Mouse (Mus musculus) forebrain, embryonic 13.5 days (tissue): ENCODE data around the gene Ddi2. TPM values are rescaled to one million over a fixed set of nuclear protein-coding genes. Genes with fewer than 3 reads are reported as not detected.

Experiments
- ATAC-seq: fragments of 200-750 bp; cut with Nextera tagmentation; 2 replicates; pipeline ENCODE4 v1.8.0; 2017
- H3K27ac ChIP-seq: fragments of 300-500 bp; sonication (generic); 2 replicates; pipeline ENCODE4 v1.5.1; 2015; ENCODE audit warnings: inconsistent platforms, mild to moderate bottlenecking, moderate library complexity
- H3K27me3 ChIP-seq: fragments of 300-500 bp; sonication (generic); 2 replicates; pipeline ENCODE4 v1.6.1; 2015; ENCODE audit warnings: mild to moderate bottlenecking, inconsistent platforms
- H3K36me3 ChIP-seq: fragments of 300-500 bp; sonication (generic); 2 replicates; pipeline ENCODE4 v1.6.1; 2015; ENCODE audit warnings: mild to moderate bottlenecking, inconsistent platforms; ENCODE audit not compliant: poor library complexity, severe bottlenecking
- H3K4me1 ChIP-seq: fragments of 300-500 bp; sonication (generic); 2 replicates; pipeline ENCODE4 v1.6.1; 2015; ENCODE audit warnings: inconsistent platforms
- H3K4me2 ChIP-seq: fragments of 300-500 bp; sonication (generic); 2 replicates; pipeline ENCODE4 v1.6.1; 2015; ENCODE audit warnings: inconsistent platforms, mild to moderate bottlenecking, moderate library complexity
- H3K4me3 ChIP-seq: fragments of 300-500 bp; sonication (generic); 2 replicates; pipeline ENCODE4 v1.5.1; 2015; ENCODE audit warnings: mild to moderate bottlenecking, inconsistent platforms
- H3K9ac ChIP-seq: fragments of 300-500 bp; sonication (generic); 2 replicates; pipeline ENCODE4 v1.6.1; 2015; ENCODE audit warnings: mild to moderate bottlenecking, inconsistent platforms
- H3K9me3 ChIP-seq: fragments of 300-500 bp; sonication (generic); replicated peaks from 2 replicates; pipeline ENCODE4 v1.6.1; 2016; ENCODE audit warnings: inconsistent platforms
- WGBS: fragments of 180-500 bp; shearing (Covaris S2); methylation state at CpG from one replicate; pipeline ENCODE4 v1.1.7; 2015; 5-methylcytosine and 5-hydroxymethylcytosine counted together
- polyA plus RNA-seq: library from polyadenylated mRNA; unstranded; fragments of >200 nt; fragmentation: Nextera tagmentation; extraction: Ambion mirVana; gene quantifications from 2 replicates; pipeline ENCODE4 v1.2.1, GENCODE M21; 2015

Gene Ddi2
- polyA plus RNA-seq, 1 experiment from 2014 or later = 14.7 TPM

- no peak overlapping the region for H3K9ac ChIP-seq
- no peaks in the 10 kb centered on the region for H3K9me3 ChIP-seq
- H3K36me3 ChIP-seq = peaks cover 13% of the 10 kb centered on the region
- peaks cover 24% of the 10 kb centered on the region for H3K4me1 ChIP-seq
- no peaks in the 10 kb centered on the region for H3K27me3 ChIP-seq
- 95% methylated on average over 3 of the region's 3 CpGs for WGBS
- ATAC-seq = no peak
- H3K27ac ChIP-seq = no peak overlapping the region
- H3K4me2 ChIP-seq = no peak overlapping the region
- no peak overlapping the region for H3K4me3 ChIP-seq
Observed at GRCm38 (mm10) chr4:141647187-141647586, 76.0 kb downstream of the Ddi2 start.

- H3K36me3 ChIP-seq = peaks cover 23% of the 10 kb centered on the region
- H3K9ac ChIP-seq = no peak overlapping the region
- no peaks in the 10 kb centered on the region for H3K27me3 ChIP-seq
- peaks cover 24% of the 10 kb centered on the region for H3K4me1 ChIP-seq
- H3K9me3 ChIP-seq = no peaks in the 10 kb centered on the region
- no peak for ATAC-seq
- H3K27ac ChIP-seq = no peak overlapping the region
- H3K4me3 ChIP-seq = no peak overlapping the region
- H3K4me2 ChIP-seq = no peak overlapping the region
- WGBS = 96% methylated on average over 8 of the region's 8 CpGs
Observed at GRCm38 (mm10) chr4:141645988-141646387, 77.2 kb downstream of the Ddi2 start.

- Histone ChIP-seq H3K4me3 (no peak overlapping the region), H3K27me3 (no peaks in the 10 kb centered on the region), H3K9me3 (no peaks in the 10 kb centered on the region), H3K27ac (peak overlapping the region; percentile 74), H3K4me2 (no peak overlapping the region), H3K36me3 (peaks cover 45% of the 10 kb centered on the region), H3K9ac (peak overlapping the region; percentile 30; the same call in 1 of the 2 replicates), H3K4me1 (peaks cover 13% of the 10 kb centered on the region)
- WGBS = 39% methylated on average over 7 of the region's 7 CpGs
- ATAC-seq = peak; percentile 65
Observed at GRCm38 (mm10) chr4:141643118-141643855, 79.9 kb downstream of the Ddi2 start.

- no peak overlapping the region for H3K4me2 ChIP-seq
- no peak overlapping the region for H3K27ac ChIP-seq
- H3K27me3 ChIP-seq = no peaks in the 10 kb centered on the region
- peaks cover 13% of the 10 kb centered on the region for H3K4me1 ChIP-seq
- H3K4me3 ChIP-seq = no peak overlapping the region
- ATAC-seq = no peak
- no peak overlapping the region for H3K9ac ChIP-seq
- H3K9me3 ChIP-seq = no peaks in the 10 kb centered on the region
- 91% methylated on average over 25 of the region's 25 CpGs for WGBS
- peaks cover 54% of the 10 kb centered on the region for H3K36me3 ChIP-seq
Observed at GRCm38 (mm10) chr4:141641961-141642811, 81.0 kb downstream of the Ddi2 start.

GRCm38 (mm10) chr4:141641353-141641771, 81.9 kb downstream of the Ddi2 start:
- no peaks in the 10 kb centered on the region for H3K9me3 ChIP-seq
- H3K4me2 ChIP-seq = no peak overlapping the region
- peaks cover 13% of the 10 kb centered on the region for H3K4me1 ChIP-seq
- no peaks in the 10 kb centered on the region for H3K27me3 ChIP-seq
- ATAC-seq = no peak
- H3K27ac ChIP-seq = no peak overlapping the region
- WGBS = 91% methylated on average over 7 of the region's 7 CpGs
- peaks cover 58% of the 10 kb centered on the region for H3K36me3 ChIP-seq
- H3K9ac ChIP-seq = no peak overlapping the region
- no peak overlapping the region for H3K4me3 ChIP-seq

- no peak overlapping the region for H3K9ac ChIP-seq
- peaks cover 74% of the 10 kb centered on the region for H3K36me3 ChIP-seq
- no peak for ATAC-seq
- no peak overlapping the region for H3K4me2 ChIP-seq
- H3K27ac ChIP-seq = no peak overlapping the region
- no peak overlapping the region for H3K4me3 ChIP-seq
- H3K27me3 ChIP-seq = no peaks in the 10 kb centered on the region
- no peaks in the 10 kb centered on the region for H3K9me3 ChIP-seq
- H3K4me1 ChIP-seq = peaks cover 13% of the 10 kb centered on the region
- 55% methylated on average over 11 of the region's 11 CpGs for WGBS
Observed at GRCm38 (mm10) chr4:141639474-141639873, 83.7 kb downstream of the Ddi2 start.

GRCm38 (mm10) chr4:141636693-141637092, 86.5 kb downstream of the Ddi2 start:
- H3K4me1 ChIP-seq = no peaks in the 10 kb centered on the region
- H3K36me3 ChIP-seq = peaks cover 92% of the 10 kb centered on the region
- H3K4me2 ChIP-seq = no peak overlapping the region
- H3K27me3 ChIP-seq = no peaks in the 10 kb centered on the region
- no peaks in the 10 kb centered on the region for H3K9me3 ChIP-seq
- ATAC-seq = no peak
- no peak overlapping the region for H3K27ac ChIP-seq
- H3K4me3 ChIP-seq = no peak overlapping the region
- WGBS = 97% methylated on average over 5 of the region's 5 CpGs
- no peak overlapping the region for H3K9ac ChIP-seq

GRCm38 (mm10) chr4:141635991-141636390, 87.2 kb downstream of the Ddi2 start:
- Histone ChIP-seq H3K27me3 (no peaks in the 10 kb centered on the region), H3K4me2 (no peak overlapping the region), H3K9ac (no peak overlapping the region), H3K27ac (no peak overlapping the region), H3K4me3 (no peak overlapping the region), H3K4me1 (no peaks in the 10 kb centered on the region), H3K9me3 (no peaks in the 10 kb centered on the region), H3K36me3 (peaks cover 92% of the 10 kb centered on the region)
- no peak for ATAC-seq
- whole genome bisulfite sequencing = 88% methylated on average over 9 of the region's 9 CpGs

- no peaks in the 10 kb centered on the region for H3K27me3 ChIP-seq
- H3K9ac ChIP-seq = no peak overlapping the region
- no peaks in the 10 kb centered on the region for H3K9me3 ChIP-seq
- H3K4me1 ChIP-seq = no peaks in the 10 kb centered on the region
- no peak overlapping the region for H3K4me3 ChIP-seq
- no peak overlapping the region for H3K4me2 ChIP-seq
- H3K36me3 ChIP-seq = peaks cover 98% of the 10 kb centered on the region
- WGBS = 97% methylated on average over 21 of the region's 21 CpGs
- no peak overlapping the region for H3K27ac ChIP-seq
- no peak for ATAC-seq
Observed at GRCm38 (mm10) chr4:141632111-141632873, 90.9 kb downstream of the Ddi2 start.

GRCm38 (mm10) chr4:141631250-141631649, 92.0 kb downstream of the Ddi2 start:
- Histone ChIP-seq H3K9ac (no peak overlapping the region), H3K27ac (no peak overlapping the region), H3K4me1 (no peaks in the 10 kb centered on the region), H3K27me3 (no peaks in the 10 kb centered on the region), H3K4me3 (no peak overlapping the region), H3K36me3 (peaks cover 95% of the 10 kb centered on the region), H3K9me3 (no peaks in the 10 kb centered on the region), H3K4me2 (no peak overlapping the region)
- no peak for ATAC-seq
- WGBS = 97% methylated on average over 20 of the region's 20 CpGs

GRCm38 (mm10) chr4:141630021-141630420, 93.2 kb downstream of the Ddi2 start:
- Histone ChIP-seq H3K4me3 (no peak overlapping the region), H3K9ac (no peak overlapping the region), H3K36me3 (peaks cover 94% of the 10 kb centered on the region), H3K27me3 (no peaks in the 10 kb centered on the region), H3K27ac (no peak overlapping the region), H3K4me2 (no peak overlapping the region), H3K9me3 (no peaks in the 10 kb centered on the region), H3K4me1 (no peaks in the 10 kb centered on the region)
- ATAC-seq = no peak
- WGBS = 93% methylated on average over 11 of the region's 11 CpGs

- no peaks in the 10 kb centered on the region for H3K27me3 ChIP-seq
- H3K4me3 ChIP-seq = no peak overlapping the region
- WGBS = 83% methylated on average over 14 of the region's 14 CpGs
- no peak overlapping the region for H3K27ac ChIP-seq
- no peak overlapping the region for H3K4me2 ChIP-seq
- no peaks in the 10 kb centered on the region for H3K4me1 ChIP-seq
- H3K9me3 ChIP-seq = no peaks in the 10 kb centered on the region
- H3K36me3 ChIP-seq = peaks cover 90% of the 10 kb centered on the region
- H3K9ac ChIP-seq = no peak overlapping the region
- no peak for ATAC-seq
Observed at GRCm38 (mm10) chr4:141628661-141629060, 94.6 kb downstream of the Ddi2 start.
